Mouse (Mus musculus) left cerebral cortex, adult 11 months (tissue): ENCODE results near the gene Cadps2.

ENCODE experiments used
- DNase-seq: peaks from one replicate; pipeline ENCODE4 v3.0.0; 2022; ENCODE audit warnings: low spot score

Gene Cadps2

DNA sequence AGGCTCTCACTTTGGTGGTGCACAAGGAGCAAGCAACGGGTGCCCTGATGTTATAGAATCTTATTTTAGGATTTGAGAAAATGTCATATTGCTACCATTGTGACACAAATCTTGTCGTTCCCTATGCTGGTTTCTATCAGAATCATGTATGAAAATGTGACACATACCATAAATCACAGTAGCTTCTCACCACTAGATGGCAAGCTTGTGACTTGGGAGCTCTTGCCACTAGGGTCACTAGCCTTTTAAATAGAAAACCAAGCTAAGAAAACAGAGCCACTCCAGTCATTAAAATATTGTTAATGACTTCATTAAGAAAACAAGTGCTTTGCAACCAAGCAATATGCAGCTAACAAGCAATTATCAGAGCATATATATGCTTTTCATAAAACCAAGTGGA is 81.0 kb downstream of the Cadps2 start:
- no peak for DNase-seq

DNA sequence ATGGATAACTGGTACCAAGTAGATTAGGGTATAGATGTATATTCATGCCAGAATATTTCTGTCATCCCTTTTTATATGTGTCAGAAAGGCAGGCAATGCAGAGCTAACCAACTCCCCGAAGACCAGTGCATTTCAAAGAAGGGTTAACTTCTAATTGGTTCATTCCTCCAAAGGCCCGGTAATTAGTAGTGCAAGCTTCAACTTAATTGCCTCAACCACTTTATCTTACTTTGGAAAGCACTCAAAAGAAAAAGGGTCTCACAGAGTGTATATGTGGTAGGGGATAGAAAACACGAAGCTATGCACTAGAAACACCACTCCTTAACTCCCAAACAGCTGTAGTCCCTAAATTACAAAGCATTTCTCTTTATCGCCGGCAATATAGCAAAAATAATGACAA is 90.4 kb downstream of the Cadps2 start:
- no peak for DNase-seq

GRCm38 (mm10) chr6:23740010-23740409 is 99.2 kb downstream of the Cadps2 start:
- no peak for DNase-seq

- no peak for DNase-seq
Observed at GRCm38 (mm10) chr6:23732750-23733149, 106.5 kb downstream of the Cadps2 start.

GRCm38 (mm10) chr6:23728620-23729019 is 110.6 kb downstream of the Cadps2 start:
- no peak for DNase-seq

- DNase-seq, result no peak
Observed at GRCm38 (mm10) chr6:23723697-23724096, 115.5 kb downstream of the Cadps2 start.

GRCm38 (mm10) chr6:23720401-23720800 is 118.8 kb downstream of the Cadps2 start:
- no peak for DNase-seq

GRCm38 (mm10) chr6:23707506-23707905 is 131.7 kb downstream of the Cadps2 start:
- peak; percentile 51 for DNase-seq

DNA sequence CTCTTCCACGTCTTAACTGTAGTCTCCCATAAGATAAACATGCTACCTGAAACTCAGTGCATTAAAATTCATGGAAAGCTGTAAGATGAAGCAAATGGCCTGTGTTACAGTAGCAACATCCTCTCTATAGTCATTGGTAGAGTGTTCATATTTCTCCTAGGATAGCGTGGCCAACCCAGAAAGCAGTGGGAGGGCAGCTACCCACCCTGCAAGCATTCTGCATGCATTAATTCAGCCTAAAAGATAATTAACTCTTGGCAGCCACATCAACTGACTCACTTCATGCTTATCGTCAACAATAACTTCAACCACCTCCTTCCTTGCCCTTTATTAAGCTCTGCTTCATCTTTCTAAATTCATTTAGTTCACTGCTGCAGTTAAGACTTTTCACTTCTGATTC is 138.3 kb downstream of the Cadps2 start:
- DNase-seq, result no peak

DNA sequence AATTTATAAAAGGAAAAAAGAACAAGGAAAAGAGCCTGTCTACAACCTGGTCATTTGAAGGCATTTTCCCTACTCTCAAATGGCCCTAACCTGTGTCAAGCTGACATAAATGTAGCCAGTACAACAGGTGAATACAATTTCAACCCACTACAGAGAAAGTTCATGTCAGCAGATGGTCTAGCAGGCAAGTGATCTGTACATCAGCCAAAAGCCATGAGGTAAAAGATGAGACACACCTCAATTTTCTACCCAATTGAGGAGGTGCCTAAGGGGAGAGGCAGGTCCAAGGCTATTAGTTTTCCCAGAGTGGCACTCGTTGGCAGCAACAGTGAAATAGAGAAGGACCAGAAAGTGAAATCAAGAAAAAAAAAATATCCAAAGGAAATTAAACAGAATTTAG is 161.0 kb downstream of the Cadps2 start:
- no peak for DNase-seq

DNA sequence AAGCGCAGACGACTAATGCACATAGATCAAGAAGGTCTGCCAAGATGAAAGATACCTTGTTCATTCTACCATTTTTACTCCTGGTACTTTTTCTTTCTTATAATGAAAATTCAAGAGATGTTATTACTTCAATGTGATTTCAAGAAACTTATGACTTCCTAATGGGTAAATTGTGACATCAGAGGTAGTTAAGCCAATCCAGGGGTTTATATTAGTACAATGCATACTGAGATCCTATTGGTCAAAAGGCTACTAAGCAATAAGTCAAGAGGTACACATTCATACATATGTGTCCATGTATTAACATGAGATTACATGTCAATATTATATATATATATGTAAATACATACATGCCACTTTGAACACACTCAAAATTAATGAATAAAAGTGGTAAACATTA is 184.2 kb downstream of the Cadps2 start, which contains the start of gene Rnf148:
TSS of gene Rnf148 (minus strand) at position 101 of the 400 bp plus-strand sequence.
- no peak for DNase-seq

DNA sequence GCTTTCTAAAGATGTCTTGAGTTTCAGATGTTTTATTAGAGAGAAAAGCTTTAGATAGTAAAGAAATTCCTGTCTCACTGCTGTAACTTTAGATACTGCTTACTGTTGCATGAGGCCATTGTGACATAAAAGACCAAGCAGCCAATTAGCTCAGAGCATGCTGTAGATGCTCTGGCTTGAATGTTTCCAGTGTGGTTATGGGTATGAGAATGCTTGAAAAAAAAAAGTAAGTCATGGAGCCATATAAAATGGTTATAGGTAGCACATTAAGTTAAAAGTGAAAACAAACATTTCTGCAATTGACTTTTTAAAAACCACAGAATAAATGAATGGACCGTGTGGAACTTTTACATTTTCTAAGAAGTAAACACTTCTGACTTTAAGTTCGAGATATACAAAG is 189.0 kb downstream of the Cadps2 start, which contains the start of gene Rnf133:
TSS of gene Rnf133 (minus strand) at position 101 of the 400 bp plus-strand sequence.
- no peak for DNase-seq

DNA sequence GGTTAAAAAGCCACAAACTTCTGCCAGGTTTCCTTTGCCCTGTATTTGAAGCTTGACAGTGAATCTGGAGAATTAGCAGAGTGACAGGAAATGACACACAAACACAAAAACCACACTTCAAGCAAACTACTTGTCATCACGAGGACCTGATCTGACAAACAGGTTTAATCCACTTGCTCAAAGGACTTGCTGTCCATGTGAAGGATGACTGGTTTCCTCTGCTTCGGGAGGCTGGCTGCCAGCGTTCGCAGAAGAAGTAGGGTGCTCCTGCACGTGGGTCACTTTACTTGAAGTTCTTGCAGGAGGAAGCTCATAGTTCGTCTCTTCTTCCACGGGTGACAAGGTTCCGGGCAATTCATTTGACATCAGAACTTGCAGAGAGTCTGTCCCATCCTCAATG is 190.5 kb downstream of the Cadps2 start:
- no peak for DNase-seq

DNA sequence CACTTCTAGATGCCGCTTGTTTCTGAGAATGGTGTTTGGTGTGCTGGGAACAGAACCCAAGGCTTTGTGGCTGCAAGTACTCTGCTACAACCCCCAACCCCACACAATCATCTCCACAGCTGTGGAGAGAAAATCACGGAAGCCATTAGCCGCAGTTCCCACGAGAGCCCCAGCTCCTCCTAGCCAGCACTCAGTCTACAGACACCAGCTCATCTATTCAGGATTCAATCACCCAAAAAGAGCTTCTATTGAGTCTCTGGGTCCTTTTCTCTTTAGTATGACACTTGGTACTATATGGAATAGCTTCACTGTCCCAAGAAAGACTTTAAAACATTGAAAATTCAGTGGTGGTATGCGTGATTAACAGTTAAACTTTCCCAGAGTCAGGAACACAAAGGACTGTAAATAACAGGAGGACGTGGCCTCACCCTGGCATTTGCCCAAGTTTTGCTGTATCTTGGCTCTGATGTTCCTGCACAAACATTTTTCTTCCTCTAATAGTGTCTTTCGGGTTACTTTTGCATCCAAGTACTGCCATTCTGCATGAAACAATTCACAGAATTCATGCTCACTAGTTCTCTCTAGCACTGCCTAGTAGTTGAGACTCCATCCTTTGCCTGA is 191.5 kb downstream of the Cadps2 start:
- DNase-seq, result no peak

GRCm38 (mm10) chr6:23637081-23637480 is 202.1 kb downstream of the Cadps2 start:
- DNase-seq, result no peak

- no peak for DNase-seq
Observed at GRCm38 (mm10) chr6:23635208-23635607, 204.0 kb downstream of the Cadps2 start.

DNA sequence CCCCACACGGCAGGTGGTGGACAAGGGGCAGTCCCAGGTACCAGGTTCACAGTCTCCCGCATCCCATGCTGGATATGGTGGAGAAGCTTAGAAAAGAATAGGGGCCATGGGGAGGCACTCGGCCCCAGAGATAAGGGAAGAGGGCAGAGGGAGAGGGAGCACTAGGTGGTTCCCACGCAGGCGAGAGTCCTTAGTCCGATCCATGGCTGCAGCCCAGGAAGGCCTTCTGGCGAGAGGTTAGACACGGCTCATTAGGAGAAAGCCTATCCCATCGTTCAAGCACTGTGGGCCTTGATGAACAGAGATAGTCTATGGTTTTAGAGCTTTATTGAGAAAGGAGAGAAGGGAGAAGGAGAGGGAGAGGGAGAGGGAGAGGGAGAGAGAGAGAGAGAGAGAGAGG is 205.2 kb downstream of the Cadps2 start:
- no peak for DNase-seq

GRCm38 (mm10) chr6:23630465-23630864 is 208.8 kb downstream of the Cadps2 start:
- DNase-seq, result no peak

DNA sequence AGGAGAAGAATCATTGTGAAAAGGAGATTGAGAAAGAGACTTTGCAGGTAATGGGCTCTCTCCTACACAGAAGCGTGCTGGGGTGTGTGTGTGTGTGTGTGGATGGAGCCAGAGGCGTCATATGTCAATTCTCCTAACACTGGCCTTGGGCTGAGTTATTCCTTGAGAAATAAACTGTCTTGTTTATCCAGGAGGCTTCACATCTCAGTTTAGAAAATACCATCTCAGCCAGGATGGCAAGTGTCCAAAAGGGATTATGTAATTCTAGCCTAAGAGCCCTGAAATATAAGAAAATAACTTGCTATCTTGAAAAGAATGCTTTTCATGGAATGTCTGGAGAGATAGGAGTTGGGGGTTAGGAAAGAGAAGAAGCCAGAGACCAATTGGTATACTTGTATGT is 264.1 kb downstream of the Cadps2 start:
- no peak for DNase-seq

- DNase-seq, result no peak
Observed at GRCm38 (mm10) chr6:23573750-23574149, 265.5 kb downstream of the Cadps2 start.

DNA sequence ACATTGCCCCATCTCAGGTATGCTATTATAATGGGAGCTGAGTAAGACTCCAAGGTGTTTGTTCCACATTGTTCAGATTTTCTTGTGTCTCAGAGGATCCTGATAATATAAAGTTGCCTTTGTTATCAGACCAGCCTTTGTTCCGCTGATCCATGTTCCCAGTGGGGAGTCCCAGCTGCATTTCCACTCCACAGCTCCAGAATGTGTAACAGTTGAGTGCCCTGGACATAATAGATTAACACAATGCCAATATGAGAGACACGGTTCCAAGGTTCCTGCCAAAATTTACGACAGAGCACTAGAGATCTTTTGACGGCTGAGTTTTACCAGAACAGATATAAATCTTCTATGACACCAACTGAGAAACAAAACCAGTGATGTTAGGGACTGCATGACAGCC is 266.8 kb downstream of the Cadps2 start:
- no peak for DNase-seq

- no peak for DNase-seq
Observed at GRCm38 (mm10) chr6:23569686-23570085, 269.5 kb downstream of the Cadps2 start.

- no peak for DNase-seq
Observed at GRCm38 (mm10) chr6:23568688-23569087, 270.5 kb downstream of the Cadps2 start.

GRCm38 (mm10) chr6:23567651-23568050 is 271.6 kb downstream of the Cadps2 start:
- DNase-seq, result no peak
